Mouse (Mus musculus): ENCODE measurements around the gene Arhgap15. TPM values are rescaled to one million over a fixed set of nuclear protein-coding genes. Genes with fewer than 3 reads are reported as not detected.

The Arhgap15 gene
- polyA plus RNA-seq, 1 experiment: 1.7 TPM

DNA sequence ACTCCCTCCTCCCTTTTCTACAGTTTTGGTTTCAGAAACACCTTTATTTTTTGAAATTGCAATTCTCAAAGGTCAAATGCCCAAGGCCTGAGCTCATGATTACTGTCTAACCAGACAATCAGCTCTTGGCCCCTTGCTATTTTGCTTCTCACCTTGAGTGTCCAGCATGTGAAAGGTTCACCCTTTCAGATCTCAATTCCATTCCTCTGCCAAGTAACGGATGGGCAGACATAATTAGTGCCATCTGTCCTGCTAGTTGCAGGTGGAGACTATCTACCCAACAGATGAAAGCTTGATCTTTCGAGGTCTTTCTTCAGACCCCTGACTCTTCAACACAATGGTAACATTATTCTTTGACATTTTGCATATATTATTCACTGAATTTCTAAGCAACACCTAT, 509.3 kb downstream of the Arhgap15 start:
- Histone ChIP-seq H3K36me3 (ENCODE audit: control insufficient read depth, insufficient read depth, low read length) (no peaks in the 10 kb centered on the region), H3K27me3 (replicated peaks; ENCODE audit: control insufficient read depth, insufficient read depth, low read length) (no peaks in the 10 kb centered on the region), H3K27ac (ENCODE audit: insufficient read depth, low read depth, low read length) (no peak overlapping the region), H3K4me3 (ENCODE audit: insufficient read depth, low read depth, low read length) (no peak overlapping the region), H3K4me1 (ENCODE audit: control insufficient read depth, insufficient read depth, low read length) (no peaks in the 10 kb centered on the region)
- no peak for DNase-seq
- TF ChIP-seq POLR2A (IDR thresholded peaks at IDR 0.05; ENCODE audit: low read depth, low read length): no peak
- no peak for TF ChIP-seq CTCF (conservative IDR thresholded peaks at IDR 0.05; ENCODE audit: insufficient read depth, insufficient read length, low read depth, low read length)
- 77% methylated on average over 2 of the region's 2 CpGs for WGBS

DNA sequence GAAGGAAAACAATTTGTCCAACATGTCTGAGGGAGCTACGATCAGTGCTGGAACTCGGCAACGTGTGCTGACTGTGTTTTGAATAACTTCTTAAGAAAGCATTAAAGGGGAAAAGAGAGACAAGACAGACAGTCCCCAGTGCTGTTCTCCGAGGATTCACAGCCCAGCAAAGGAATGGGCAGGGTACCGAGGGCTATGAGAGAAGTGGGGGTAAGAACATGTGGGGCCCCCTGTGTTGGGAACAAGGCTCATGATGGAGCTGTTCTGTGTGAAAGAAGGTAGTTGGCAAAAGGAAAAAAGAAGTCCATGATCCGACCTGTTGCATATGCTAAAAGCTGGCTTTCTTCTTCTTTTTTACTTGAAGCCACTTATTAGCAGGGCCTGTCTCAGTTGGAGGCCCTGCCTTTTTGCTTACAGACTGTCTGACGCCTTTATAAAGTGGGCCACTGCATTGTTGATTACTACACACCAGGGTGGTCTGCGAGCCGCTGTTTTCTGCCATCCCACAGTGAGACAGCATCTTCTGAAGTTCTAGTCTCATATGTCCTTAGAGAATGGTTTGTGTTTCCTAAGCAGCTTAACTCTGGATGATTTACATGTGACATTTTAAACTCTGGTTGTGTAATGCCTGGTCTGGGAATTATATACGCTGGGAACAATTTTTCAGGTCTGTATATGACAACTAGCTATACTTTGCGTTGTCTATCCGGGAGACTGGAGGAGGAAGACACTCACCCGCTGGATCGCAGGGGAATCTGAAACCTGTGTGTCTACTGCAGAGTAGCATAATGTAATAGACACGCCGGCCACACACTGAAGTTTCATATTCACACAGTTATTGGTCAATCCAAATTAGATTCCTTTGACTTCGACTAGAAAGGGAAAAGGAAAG, 523.1 kb downstream of the Arhgap15 start:
- no peak for TF ChIP-seq POLR2A (IDR thresholded peaks at IDR 0.05; ENCODE audit: low read depth, low read length)
- TF ChIP-seq CTCF (conservative IDR thresholded peaks at IDR 0.05; ENCODE audit: insufficient read depth, insufficient read length, low read depth, low read length): no peak
- no peaks in the 10 kb centered on the region for H3K4me1 ChIP-seq (ENCODE audit: control insufficient read depth, insufficient read depth, low read length)
- H3K27ac ChIP-seq (ENCODE audit: insufficient read depth, low read depth, low read length): no peak overlapping the region
- no peaks in the 10 kb centered on the region for H3K36me3 ChIP-seq (ENCODE audit: control insufficient read depth, insufficient read depth, low read length)
- no peak for DNase-seq
- no peak overlapping the region for H3K4me3 ChIP-seq (ENCODE audit: insufficient read depth, low read depth, low read length)
- H3K27me3 ChIP-seq (replicated peaks; ENCODE audit: control insufficient read depth, insufficient read depth, low read length): no peaks in the 10 kb centered on the region
- 60% methylated on average over 17 of the region's 17 CpGs for WGBS

DNA sequence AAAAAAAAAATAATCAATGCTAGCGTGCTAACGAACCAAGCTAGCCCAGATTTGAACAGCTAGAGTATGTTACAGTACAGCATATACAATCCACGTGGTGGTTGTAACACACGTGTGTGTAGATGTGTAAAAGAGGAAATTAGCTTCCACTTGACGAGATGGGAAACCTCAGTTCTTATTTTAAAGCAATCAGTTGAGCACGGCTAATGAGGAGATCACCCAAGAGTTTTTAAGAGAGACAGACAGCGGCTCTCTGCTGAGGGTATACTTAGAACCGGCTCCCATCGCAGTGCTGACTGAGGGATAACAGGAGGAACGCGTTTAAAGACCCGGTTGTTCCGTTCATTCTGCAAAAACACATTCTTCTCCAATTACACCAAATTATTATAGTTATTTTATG, 524.0 kb downstream of the Arhgap15 start:
- no peaks in the 10 kb centered on the region for H3K36me3 ChIP-seq (ENCODE audit: control insufficient read depth, insufficient read depth, low read length)
- no peak for DNase-seq
- H3K27me3 ChIP-seq (replicated peaks; ENCODE audit: control insufficient read depth, insufficient read depth, low read length): no peaks in the 10 kb centered on the region
- 61% methylated on average over 13 of the region's 13 CpGs for WGBS
- no peak overlapping the region for H3K4me3 ChIP-seq (ENCODE audit: insufficient read depth, low read depth, low read length)
- H3K27ac ChIP-seq (ENCODE audit: insufficient read depth, low read depth, low read length): no peak overlapping the region
- no peak for TF ChIP-seq CTCF (conservative IDR thresholded peaks at IDR 0.05; ENCODE audit: insufficient read depth, insufficient read length, low read depth, low read length)
- no peak for TF ChIP-seq POLR2A (IDR thresholded peaks at IDR 0.05; ENCODE audit: low read depth, low read length)
- no peaks in the 10 kb centered on the region for H3K4me1 ChIP-seq (ENCODE audit: control insufficient read depth, insufficient read depth, low read length)

DNA sequence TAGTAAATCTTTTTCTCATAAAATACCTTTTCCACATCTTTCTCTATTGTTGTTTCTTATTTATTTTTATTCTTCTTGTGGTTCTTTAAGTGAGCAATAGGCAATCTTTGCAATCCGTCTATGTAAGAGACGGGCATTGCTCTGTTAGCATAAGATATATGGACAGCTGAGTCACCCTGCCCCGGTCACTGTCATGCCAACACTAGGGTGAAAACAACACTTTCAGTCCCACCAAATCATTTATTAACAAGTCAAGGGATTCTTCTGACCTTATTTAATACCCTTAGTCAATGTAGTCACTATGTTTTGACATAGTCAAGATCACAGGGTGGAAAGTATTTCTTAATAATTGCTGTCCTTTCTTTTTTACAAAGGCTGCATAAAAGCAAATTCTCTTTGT, 525.8 kb downstream of the Arhgap15 start:
- Histone ChIP-seq H3K27me3 (replicated peaks; ENCODE audit: control insufficient read depth, insufficient read depth, low read length) (no peaks in the 10 kb centered on the region), H3K36me3 (ENCODE audit: control insufficient read depth, insufficient read depth, low read length) (no peaks in the 10 kb centered on the region), H3K4me3 (ENCODE audit: insufficient read depth, low read depth, low read length) (no peak overlapping the region), H3K4me1 (ENCODE audit: control insufficient read depth, insufficient read depth, low read length) (no peaks in the 10 kb centered on the region), H3K27ac (ENCODE audit: insufficient read depth, low read depth, low read length) (no peak overlapping the region)
- TF ChIP-seq CTCF (conservative IDR thresholded peaks at IDR 0.05; ENCODE audit: insufficient read depth, insufficient read length, low read depth, low read length) (no peak), POLR2A (IDR thresholded peaks at IDR 0.05; ENCODE audit: low read depth, low read length) (no peak)
- WGBS: 88% methylated on average over 3 of the region's 3 CpGs
- no peak for DNase-seq

DNA sequence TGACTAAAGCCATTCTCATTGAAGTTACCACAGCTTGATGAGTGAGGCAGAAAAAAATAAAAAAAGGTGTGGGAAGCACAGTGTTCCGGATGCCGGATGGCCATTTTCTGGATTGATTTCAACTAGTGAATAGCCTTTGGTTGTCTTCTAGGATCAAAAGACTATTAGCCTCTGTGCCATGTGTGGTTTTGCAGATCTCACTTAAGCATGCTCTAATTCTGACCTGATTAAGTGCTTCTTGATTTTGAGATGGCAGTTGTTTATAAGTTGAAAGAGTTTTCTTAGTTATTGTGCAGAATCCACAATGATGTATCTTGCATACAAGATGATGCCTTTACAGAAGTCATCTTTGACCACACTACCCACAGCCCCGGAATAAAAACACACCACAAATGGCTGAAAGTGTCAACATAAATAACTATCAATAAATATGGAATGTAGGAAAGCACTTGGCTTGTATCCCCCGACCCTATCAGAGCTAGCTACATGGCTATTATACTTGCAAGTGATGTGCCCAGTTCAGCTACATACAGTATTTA, 537.6 kb downstream of the Arhgap15 start:
- Histone ChIP-seq H3K27ac (ENCODE audit: insufficient read depth, low read depth, low read length) (no peak overlapping the region), H3K36me3 (ENCODE audit: control insufficient read depth, insufficient read depth, low read length) (no peaks in the 10 kb centered on the region), H3K27me3 (replicated peaks; ENCODE audit: control insufficient read depth, insufficient read depth, low read length) (no peaks in the 10 kb centered on the region), H3K4me3 (ENCODE audit: insufficient read depth, low read depth, low read length) (no peak overlapping the region), H3K4me1 (ENCODE audit: control insufficient read depth, insufficient read depth, low read length) (no peaks in the 10 kb centered on the region)
- 83% methylated on average over 4 of the region's 4 CpGs for WGBS
- TF ChIP-seq CTCF (conservative IDR thresholded peaks at IDR 0.05; ENCODE audit: insufficient read depth, insufficient read length, low read depth, low read length) (no peak), POLR2A (IDR thresholded peaks at IDR 0.05; ENCODE audit: low read depth, low read length) (no peak)
- no peak for DNase-seq

DNA sequence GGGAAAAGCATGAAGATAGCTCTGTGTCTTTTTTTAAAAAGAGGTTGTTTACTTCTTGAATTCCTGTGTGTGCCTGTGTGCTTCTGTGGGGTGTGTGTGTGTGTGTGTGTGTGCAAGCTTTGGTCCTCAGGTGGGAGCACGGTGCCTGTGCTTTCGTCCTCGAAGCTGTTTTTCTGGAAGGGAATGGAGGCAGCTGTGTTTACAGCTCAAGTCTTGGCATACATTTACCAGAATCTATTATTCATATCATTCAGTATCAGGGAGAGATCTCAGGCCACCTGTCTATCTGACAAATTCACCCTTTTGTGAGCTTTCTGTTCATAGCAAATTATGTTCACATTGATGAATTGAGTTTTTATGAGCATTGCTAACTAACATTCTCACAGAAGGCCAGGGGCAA, 550.5 kb downstream of the Arhgap15 start:
- Histone ChIP-seq H3K36me3 (ENCODE audit: control insufficient read depth, insufficient read depth, low read length) (no peaks in the 10 kb centered on the region), H3K27ac (ENCODE audit: insufficient read depth, low read depth, low read length) (no peak overlapping the region), H3K27me3 (replicated peaks; ENCODE audit: control insufficient read depth, insufficient read depth, low read length) (no peaks in the 10 kb centered on the region), H3K4me3 (ENCODE audit: insufficient read depth, low read depth, low read length) (no peak overlapping the region), H3K4me1 (ENCODE audit: control insufficient read depth, insufficient read depth, low read length) (peaks cover 4% of the 10 kb centered on the region; the same call in 1 of the 2 replicates)
- no peak for DNase-seq
- 68% methylated on average over 3 of the region's 3 CpGs for WGBS
- TF ChIP-seq POLR2A (IDR thresholded peaks at IDR 0.05; ENCODE audit: low read depth, low read length) (no peak), CTCF (conservative IDR thresholded peaks at IDR 0.05; ENCODE audit: insufficient read depth, insufficient read length, low read depth, low read length) (no peak)

DNA sequence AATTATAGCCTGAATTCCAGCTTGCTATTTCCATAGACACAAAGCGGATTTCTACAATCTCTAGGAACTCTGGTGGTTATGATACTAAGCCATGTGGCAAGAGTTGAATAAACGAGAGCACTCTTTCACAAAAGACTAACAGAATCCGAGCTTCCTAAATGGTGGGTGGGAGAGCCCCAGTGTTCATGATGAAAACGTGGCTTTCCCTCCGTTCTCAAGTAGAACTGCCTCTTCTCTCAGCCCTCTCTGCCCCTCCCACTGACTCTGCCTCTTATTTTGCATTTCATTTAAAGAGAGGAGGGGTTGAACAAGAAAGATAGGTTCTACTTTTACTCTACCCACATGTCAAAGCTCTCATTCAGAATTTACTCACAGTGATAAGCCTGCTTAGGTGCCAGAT, 551.3 kb downstream of the Arhgap15 start:
- H3K36me3 ChIP-seq (ENCODE audit: control insufficient read depth, insufficient read depth, low read length): no peaks in the 10 kb centered on the region
- H3K4me1 ChIP-seq (ENCODE audit: control insufficient read depth, insufficient read depth, low read length): peaks cover 4% of the 10 kb centered on the region; the same call in 1 of the 2 replicates
- no peak overlapping the region for H3K4me3 ChIP-seq (ENCODE audit: insufficient read depth, low read depth, low read length)
- no peak for DNase-seq
- H3K27me3 ChIP-seq (replicated peaks; ENCODE audit: control insufficient read depth, insufficient read depth, low read length): no peaks in the 10 kb centered on the region
- no peak overlapping the region for H3K27ac ChIP-seq (ENCODE audit: insufficient read depth, low read depth, low read length)
- 62% methylated on average over 5 of the region's 5 CpGs for WGBS
- TF ChIP-seq CTCF (conservative IDR thresholded peaks at IDR 0.05; ENCODE audit: insufficient read depth, insufficient read length, low read depth, low read length) (no peak), POLR2A (IDR thresholded peaks at IDR 0.05; ENCODE audit: low read depth, low read length) (no peak)

Measured in kidney, adult 2 months (tissue).